In genomic region chr7:27332353-27333199, GRCm38 (mm10) we compare ENCODE assay signal across 1 mouse cellular context.
TF ChIP-seq lines count a peak whose summit lies in the region.

No protein-coding gene starts in this region.

TF ChIP-seq in C2C12, 6 proteins besides CTCF, POLR2A, EP300 and RAD21:
- TF ChIP-seq MAX (IDR thresholded peaks at IDR 0.05) (peak; percentile 90), CEBPB (IDR thresholded peaks at IDR 0.05; ENCODE audit: low read depth) (no peak)
TF ChIP-seq in C2C12: peak in this region for 1.
